12 mouse cellular contexts compared by ENCODE assay signal in the genomic region with DNA sequence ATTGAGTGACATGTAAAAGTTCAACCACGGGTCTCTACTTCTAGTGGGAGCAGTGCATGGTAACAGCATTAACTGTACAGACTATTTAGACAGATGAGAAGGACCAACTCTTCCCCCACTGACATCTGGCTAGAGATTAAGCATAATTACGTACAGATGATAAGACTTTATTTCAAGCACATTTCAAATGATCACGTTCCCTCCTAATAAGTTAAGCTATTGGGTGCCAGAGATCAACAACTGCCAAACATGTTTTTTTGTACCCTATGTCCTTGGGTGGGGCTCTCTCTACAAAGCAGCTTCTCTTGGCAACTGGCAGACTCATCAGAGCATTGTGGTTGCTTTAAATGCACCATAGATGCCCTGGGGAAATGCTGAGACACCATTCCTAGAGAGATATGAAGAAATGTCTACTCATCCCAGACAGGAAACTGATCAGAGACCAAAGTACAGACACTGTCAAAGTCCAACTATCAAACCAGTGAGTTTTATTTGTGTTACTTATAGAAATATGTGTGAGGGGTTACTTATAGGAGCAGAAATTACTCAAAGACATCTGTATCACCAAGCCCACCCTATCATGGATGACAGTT.
"Had no signal": no experiment of that assay in that cellular context is flagged by ENCODE, and none has a peak within 500 bp of the region (broad histone marks: within the 10 kb centered on the region; RNA-seq: fewer than 3 reads in every experiment).

No protein-coding gene starts in this region.

- H3K9ac ChIP-seq: kidney, embryonic 15.5 days; limb, embryonic 13.5 days; midbrain, embryonic 15.5 days; neural tube, embryonic 12.5 days had no signal

- H3K36me3 ChIP-seq: kidney, embryonic 15.5 days; limb, embryonic 13.5 days; midbrain, embryonic 15.5 days; neural tube, embryonic 12.5 days had no signal

- H3K9me3 ChIP-seq: kidney, embryonic 15.5 days; limb, embryonic 13.5 days; midbrain, embryonic 15.5 days; neural tube, embryonic 12.5 days had no signal

- DNase-seq: kidney, adult 11 months; kidney, postnatal 14 days; left cerebral cortex, postnatal 4 days; lung, adult 18-20 months; spleen, adult 18-20 months; thymus, adult 18-20 months; thymus, postnatal 14 days had no signal

- H3K27me3 ChIP-seq: kidney, embryonic 15.5 days; limb, embryonic 13.5 days; midbrain, embryonic 15.5 days; neural tube, embryonic 12.5 days had no signal

- H3K4me2 ChIP-seq: kidney, embryonic 15.5 days; limb, embryonic 13.5 days; midbrain, embryonic 11.5 days; midbrain, embryonic 15.5 days; neural tube, embryonic 12.5 days had no signal

- H3K4me3 ChIP-seq: kidney, embryonic 15.5 days; limb, embryonic 13.5 days; midbrain, embryonic 15.5 days; neural tube, embryonic 12.5 days had no signal

- H3K27ac ChIP-seq: kidney, embryonic 15.5 days; limb, embryonic 13.5 days; midbrain, embryonic 15.5 days; neural tube, embryonic 12.5 days had no signal

- ATAC-seq: midbrain, embryonic 15.5 days had no signal
